ENCODE assay signal across 18 mouse cellular contexts in genomic region chr16:38362493-38363255, GRCm38 (mm10). TPM values are rescaled to one million over a fixed set of nuclear protein-coding genes. Genes with fewer than 3 reads are reported as not detected.
DNase-seq lines count a peak whose midpoint lies in the region; ATAC-seq and TF ChIP-seq lines count a peak whose summit lies in the region.
"Had no signal": no experiment of that assay in that cellular context is flagged by ENCODE, and none has a peak within 500 bp of the region (broad histone marks: within the 10 kb centered on the region; RNA-seq: fewer than 3 reads in every experiment).

No protein-coding gene starts in this region.

- H3K4me1 ChIP-seq in liver, embryonic 11.5 days (replicated peaks; ENCODE audit: control insufficient read depth, insufficient read depth, low read length): peaks cover 19% of the 10 kb centered on the region; the same call in 1 of the 2 replicates
- H3K4me1 ChIP-seq in intestine, embryonic 14.5 days (replicated peaks; ENCODE audit: control insufficient read depth, insufficient read depth, low read length): peaks cover 13% of the 10 kb centered on the region; the same call in 1 of the 2 replicates
- H3K4me1 ChIP-seq in small intestine, adult 2 months (ENCODE audit: control insufficient read depth, insufficient read depth, insufficient read length, low read length): peaks cover 3% of the 10 kb centered on the region; the same call in 1 of the 2 replicates

- no peak for TF ChIP-seq CTCF in small intestine, adult 2 months (IDR thresholded peaks at IDR 0.05; ENCODE audit: extremely low read depth, insufficient read length, insufficient replicate concordance, low read depth, low read length)

- H3K27ac ChIP-seq in liver, embryonic 11.5 days (ENCODE audit: low read depth, low read length): no peak overlapping the region; the same call in 1 of the 2 replicates
- peak overlapping the region; percentile 70; the same call in 1 of the 2 replicates for H3K27ac ChIP-seq in intestine, embryonic 14.5 days (ENCODE audit: low read depth)
- H3K27ac ChIP-seq in small intestine, adult 2 months (ENCODE audit: insufficient read depth, low read depth, low read length): 0 out of 2 replicates have a peak overlapping the region, but pooled peaks have one; percentile 1
- H3K27ac ChIP-seq: forebrain, embryonic 12.5 days; hindbrain, embryonic 14.5 days; macrophage had no signal

- 0 out of 2 replicates have a peak, but pooled peaks have one; percentile 20 for ATAC-seq in cerebellum, adult (ENCODE audit: insufficient number of reproducible peaks, low FRiP score, low TSS enrichment)
- ATAC-seq in liver, embryonic 11.5 days (replicated peaks; ENCODE audit: low FRiP score): 0 out of 2 replicates have a peak, but pooled peaks have one; percentile 27
- ATAC-seq in intestine, embryonic 14.5 days (replicated peaks; ENCODE audit: low FRiP score, low TSS enrichment, low read depth): no peak

- DNase-seq in cerebellum, adult 9-10 months: no peak
- DNase-seq in liver, embryonic 11.5 days (ENCODE audit: low spot score): no peak
- no peak for DNase-seq in liver
- DNase-seq in intestine, embryonic 14.5 days (ENCODE audit: low spot score): peak; percentile 60
- DNase-seq in layer of hippocampus, postnatal 14 days (ENCODE audit: low spot score in 2 of 2): no peak
- DNase-seq in cerebellum, adult 8-10 months: no peak
- DNase-seq: cerebellum, adult 11-12 months; kidney, postnatal 14 days; right cerebral cortex, postnatal 4 days had no signal

- 64% methylated on average over 20 of the region's 20 CpGs for WGBS in liver, embryonic 11.5 days
- 37% methylated on average over 20 of the region's 20 CpGs for WGBS in intestine, embryonic 14.5 days
- 79% methylated on average over 20 of the region's 20 CpGs for WGBS in small intestine, adult 2 months

- no peak for TF ChIP-seq POLR2A in small intestine, adult 2 months (IDR thresholded peaks at IDR 0.05; ENCODE audit: low read depth, low read length)

- no peak overlapping the region for H3K9ac ChIP-seq in liver, embryonic 11.5 days (ENCODE audit: low read depth, low read length)
- peak overlapping the region; percentile 27 for H3K9ac ChIP-seq in intestine, embryonic 14.5 days (ENCODE audit: low read length)
- H3K9ac ChIP-seq: forebrain, embryonic 12.5 days; hindbrain, embryonic 14.5 days had no signal

- H3K4me2 ChIP-seq in liver, embryonic 11.5 days: peak overlapping the region; percentile 31
- peak overlapping the region; percentile 38 for H3K4me2 ChIP-seq in intestine, embryonic 14.5 days (ENCODE audit: low read length)
- H3K4me2 ChIP-seq: forebrain, embryonic 12.5 days; hindbrain, embryonic 14.5 days had no signal

- no peaks in the 10 kb centered on the region for H3K36me3 ChIP-seq in liver, embryonic 11.5 days (ENCODE audit: control insufficient read depth, insufficient read depth, low read length)
- H3K36me3 ChIP-seq in intestine, embryonic 14.5 days (ENCODE audit: control insufficient read depth, insufficient read depth, low read length): no peaks in the 10 kb centered on the region
- H3K36me3 ChIP-seq in small intestine, adult 2 months (ENCODE audit: control insufficient read depth, insufficient read depth, low read length): no peaks in the 10 kb centered on the region; the same call in 1 of the 2 replicates

- no peaks in the 10 kb centered on the region for H3K27me3 ChIP-seq in liver, embryonic 11.5 days (replicated peaks; ENCODE audit: control insufficient read depth, insufficient read depth, low read length)
- no peaks in the 10 kb centered on the region for H3K27me3 ChIP-seq in intestine, embryonic 14.5 days (replicated peaks; ENCODE audit: control insufficient read depth, insufficient read depth, low read length)
- no peaks in the 10 kb centered on the region for H3K27me3 ChIP-seq in small intestine, adult 2 months (ENCODE audit: control insufficient read depth, insufficient read depth, low read length)
- H3K27me3 ChIP-seq: forebrain, embryonic 12.5 days had no signal

- H3K9me3 ChIP-seq in liver, embryonic 11.5 days (ENCODE audit: control insufficient read depth, low read length): no peaks in the 10 kb centered on the region
- no peaks in the 10 kb centered on the region for H3K9me3 ChIP-seq in intestine, embryonic 14.5 days (ENCODE audit: control insufficient read depth, low read length)
- H3K9me3 ChIP-seq: forebrain, embryonic 12.5 days had no signal

- no peak overlapping the region for H3K4me3 ChIP-seq in liver, embryonic 11.5 days (ENCODE audit: low read depth, low read length)
- peak overlapping the region; percentile 30 for H3K4me3 ChIP-seq in intestine, embryonic 14.5 days (ENCODE audit: low read depth, low read length)
- peak overlapping the region; percentile 34 for H3K4me3 ChIP-seq in small intestine, adult 2 months (ENCODE audit: low read depth, low read length)
- H3K4me3 ChIP-seq: forebrain, embryonic 12.5 days had no signal

RNA-seq across cellular contexts. Expression of gene Popdc2, which starts 0.7 kb away (rescaled TPM):
- polyA plus RNA-seq in liver, embryonic 11.5 days (2014; fragmentation: Nextera tagmentation; extraction: Ambion mirVana): 14.8 and 15.8 TPM in 2 replicates
- polyA plus RNA-seq in intestine, embryonic 14.5 days (2014; fragmentation: Nextera tagmentation; extraction: Ambion mirVana): 16.8 and 19.6 TPM in 2 replicates
- 6.5 and 7.7 TPM in 2 replicates for polyA plus RNA-seq in small intestine, adult 2 months (2012; rRNA removed)
- under 1 TPM; 0.43 to 0.44 TPM for total RNA-seq in layer of hippocampus, postnatal 14 days (2021)
- total RNA-seq: monocyte, adult 5-6 weeks had no signal
- polyA plus RNA-seq: macrophage had no signal

RNA-seq across cellular contexts. Expression of gene Gm21987, which starts 15.8 kb away (rescaled TPM):
- not detected in 2 replicates for polyA plus RNA-seq in liver, embryonic 11.5 days (2014; fragmentation: Nextera tagmentation; extraction: Ambion mirVana)
- 0.68 TPM in 1 of 2 replicates, not detected in the other for polyA plus RNA-seq in intestine, embryonic 14.5 days (2014; fragmentation: Nextera tagmentation; extraction: Ambion mirVana)
- polyA plus RNA-seq in small intestine, adult 2 months (2012; rRNA removed): not detected in 2 replicates
- total RNA-seq in layer of hippocampus, postnatal 14 days (2021): not detected
- total RNA-seq: adrenal gland, postnatal 14 days; gastrocnemius, adult 18-20 months; left cerebral cortex, adult 8-10 months; monocyte, adult 5-6 weeks had no signal
- polyA plus RNA-seq: forebrain, embryonic 12.5 days; hindbrain, embryonic 14.5 days; macrophage had no signal

RNA-seq across cellular contexts. Expression of gene Cox17, which starts 15.9 kb away (rescaled TPM):
- polyA plus RNA-seq in liver, embryonic 11.5 days (2014; fragmentation: Nextera tagmentation; extraction: Ambion mirVana): 441 and 497 TPM in 2 replicates
- polyA plus RNA-seq in intestine, embryonic 14.5 days (2014; fragmentation: Nextera tagmentation; extraction: Ambion mirVana): 176 and 187 TPM in 2 replicates
- 31.6 and 76.2 TPM in 2 replicates for polyA plus RNA-seq in small intestine, adult 2 months (2012; rRNA removed)
- total RNA-seq in layer of hippocampus, postnatal 14 days (2021): 10 to 100 TPM; 94.9 to 97.0 TPM

RNA-seq across cellular contexts. Expression of gene Maats1, which starts 20.7 kb away (rescaled TPM):
- polyA plus RNA-seq in liver, embryonic 11.5 days (2014; fragmentation: Nextera tagmentation; extraction: Ambion mirVana): 0.05 TPM in 1 of 2 replicates, not detected in the other
- 0.08 TPM in 1 of 2 replicates, not detected in the other for polyA plus RNA-seq in intestine, embryonic 14.5 days (2014; fragmentation: Nextera tagmentation; extraction: Ambion mirVana)
- 0.05 and 0.16 TPM in 2 replicates for polyA plus RNA-seq in small intestine, adult 2 months (2012; rRNA removed)
- total RNA-seq in layer of hippocampus, postnatal 14 days (2021): 1 to 10 TPM; 1.1 to 2.0 TPM
- total RNA-seq: gastrocnemius, adult 18-20 months; monocyte, adult 5-6 weeks had no signal
- polyA plus RNA-seq: macrophage had no signal
